Mouse (Mus musculus): Measurements from ENCODE around the gene Isyna1. TPM values are rescaled to one million over a fixed set of nuclear protein-coding genes. Genes with fewer than 3 reads are reported as not detected.

The Isyna1 gene
- polyA plus RNA-seq, 1 experiment from 2014 or later, result 86.0 TPM

DNA sequence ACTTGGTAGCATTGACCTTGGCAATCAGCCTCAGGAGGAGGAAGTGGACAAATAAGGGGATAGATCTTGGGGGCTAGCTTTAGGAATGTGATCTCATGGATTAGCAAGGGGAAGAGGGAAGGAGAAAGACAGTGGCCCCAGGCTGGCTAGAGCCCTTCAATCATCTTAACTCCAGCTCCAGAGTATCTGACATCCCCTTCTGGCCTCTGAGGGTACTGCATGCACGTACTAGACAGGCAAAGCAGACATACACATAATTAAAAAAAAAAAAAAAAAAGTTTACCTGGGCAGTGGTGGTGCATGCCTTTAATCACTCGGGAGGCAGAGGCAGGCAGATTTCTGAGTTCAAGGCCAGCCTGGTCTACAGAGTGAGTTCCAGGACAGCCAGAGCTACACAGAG, 49.9 kb downstream of the Isyna1 start:
- 72% methylated on average over 2 of the region's 2 CpGs for WGBS (ENCODE audit: insufficient replicate concordance)
- Histone ChIP-seq H3K9ac (ENCODE audit: low read depth, low read length) (no peak overlapping the region), H3K27ac (ENCODE audit: low read depth, low read length) (no peak overlapping the region), H3K4me3 (ENCODE audit: low read depth, low read length) (no peak overlapping the region), H3K4me2 (no peak overlapping the region), H3K27me3 (ENCODE audit: control insufficient read depth, insufficient read depth, low read length) (no peaks in the 10 kb centered on the region), H3K9me3 (replicated peaks; ENCODE audit: control insufficient read depth, low read length) (no peaks in the 10 kb centered on the region), H3K4me1 (ENCODE audit: control insufficient read depth, insufficient read depth, low read length) (peaks cover 34% of the 10 kb centered on the region), H3K36me3 (ENCODE audit: control insufficient read depth, insufficient read depth, low read length) (no peaks in the 10 kb centered on the region)
- ATAC-seq (replicated peaks; ENCODE audit: insufficient number of reproducible peaks, low FRiP score, low TSS enrichment), result no peak

DNA sequence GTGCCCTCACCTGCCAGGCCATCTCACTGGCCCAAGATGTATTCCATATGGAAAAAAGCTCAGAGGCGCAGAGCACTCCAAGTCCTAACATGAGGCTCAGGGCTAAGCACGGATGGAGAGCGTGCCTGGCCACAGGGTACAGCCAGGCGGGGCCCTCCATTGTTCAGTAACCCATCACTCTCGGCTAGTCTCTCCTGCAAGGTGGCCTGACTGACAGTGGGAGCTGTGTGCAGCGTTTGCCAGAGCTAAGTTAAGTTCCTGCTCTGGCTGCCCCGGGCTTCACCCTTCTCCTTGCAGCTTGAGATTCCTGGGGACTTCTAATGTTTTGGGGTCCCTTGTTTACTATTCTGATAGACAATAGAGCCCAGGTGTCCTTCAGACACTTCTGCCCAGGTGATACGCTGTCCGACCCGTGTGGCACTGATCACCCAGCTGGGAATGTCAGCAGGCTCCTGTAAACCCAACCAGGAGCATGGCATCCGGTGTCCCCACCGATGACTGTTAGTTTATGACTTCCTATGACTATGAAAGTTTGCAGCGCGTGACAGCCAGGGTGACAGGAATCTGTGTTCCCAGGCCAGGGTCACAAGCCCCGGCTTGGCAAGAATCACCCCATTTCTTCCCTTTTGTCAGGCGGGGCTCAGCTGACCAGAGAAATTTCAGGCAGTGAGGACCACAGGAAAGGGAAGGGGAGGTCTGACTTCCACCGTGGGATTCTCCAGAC, 51.5 kb downstream of the Isyna1 start:
- H3K4me3 ChIP-seq (ENCODE audit: low read depth, low read length), result no peak overlapping the region
- H3K27ac ChIP-seq (ENCODE audit: low read depth, low read length), result no peak overlapping the region
- no peaks in the 10 kb centered on the region for H3K27me3 ChIP-seq (ENCODE audit: control insufficient read depth, insufficient read depth, low read length)
- no peaks in the 10 kb centered on the region for H3K9me3 ChIP-seq (replicated peaks; ENCODE audit: control insufficient read depth, low read length)
- no peak overlapping the region for H3K4me2 ChIP-seq
- H3K4me1 ChIP-seq (ENCODE audit: control insufficient read depth, insufficient read depth, low read length), result peaks cover 41% of the 10 kb centered on the region
- no peaks in the 10 kb centered on the region for H3K36me3 ChIP-seq (ENCODE audit: control insufficient read depth, insufficient read depth, low read length)
- ATAC-seq (replicated peaks; ENCODE audit: insufficient number of reproducible peaks, low FRiP score, low TSS enrichment), result no peak
- WGBS (ENCODE audit: insufficient replicate concordance), result 64% methylated on average over 17 of the region's 17 CpGs
- peak overlapping the region; percentile 24; the same call in 1 of the 2 replicates for H3K9ac ChIP-seq (ENCODE audit: low read depth, low read length)

DNA sequence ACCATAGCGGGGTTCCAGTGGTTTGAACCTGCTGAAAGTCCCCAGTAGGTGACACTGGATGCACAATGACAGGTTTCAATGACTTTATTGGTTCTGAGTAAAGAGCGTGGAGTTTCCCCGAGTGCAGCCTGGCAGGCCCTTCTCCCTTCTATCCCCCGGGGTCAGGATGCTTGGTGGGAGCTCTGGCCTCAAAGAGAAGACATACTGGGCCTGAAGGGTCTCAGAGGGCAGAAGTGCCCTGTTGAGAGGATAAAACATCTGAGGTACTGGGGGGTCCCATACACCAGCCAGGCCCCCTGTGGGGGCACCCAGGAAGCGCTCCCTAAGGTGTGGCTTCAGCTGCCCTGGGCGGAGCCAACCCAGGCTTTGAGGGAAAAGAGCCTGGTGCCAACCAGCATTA, 52.2 kb downstream of the Isyna1 start:
- H3K27ac ChIP-seq (ENCODE audit: low read depth, low read length), result no peak overlapping the region
- H3K4me1 ChIP-seq (ENCODE audit: control insufficient read depth, insufficient read depth, low read length), result peaks cover 41% of the 10 kb centered on the region
- ATAC-seq (replicated peaks; ENCODE audit: insufficient number of reproducible peaks, low FRiP score, low TSS enrichment), result no peak
- H3K36me3 ChIP-seq (ENCODE audit: control insufficient read depth, insufficient read depth, low read length), result peaks cover 2% of the 10 kb centered on the region; the same call in 1 of the 2 replicates
- WGBS (ENCODE audit: insufficient replicate concordance), result 67% methylated on average over 6 of the region's 6 CpGs
- no peak overlapping the region for H3K4me3 ChIP-seq (ENCODE audit: low read depth, low read length)
- H3K27me3 ChIP-seq (ENCODE audit: control insufficient read depth, insufficient read depth, low read length), result no peaks in the 10 kb centered on the region
- no peak overlapping the region for H3K9ac ChIP-seq (ENCODE audit: low read depth, low read length)
- H3K9me3 ChIP-seq (replicated peaks; ENCODE audit: control insufficient read depth, low read length), result no peaks in the 10 kb centered on the region
- no peak overlapping the region for H3K4me2 ChIP-seq

DNA sequence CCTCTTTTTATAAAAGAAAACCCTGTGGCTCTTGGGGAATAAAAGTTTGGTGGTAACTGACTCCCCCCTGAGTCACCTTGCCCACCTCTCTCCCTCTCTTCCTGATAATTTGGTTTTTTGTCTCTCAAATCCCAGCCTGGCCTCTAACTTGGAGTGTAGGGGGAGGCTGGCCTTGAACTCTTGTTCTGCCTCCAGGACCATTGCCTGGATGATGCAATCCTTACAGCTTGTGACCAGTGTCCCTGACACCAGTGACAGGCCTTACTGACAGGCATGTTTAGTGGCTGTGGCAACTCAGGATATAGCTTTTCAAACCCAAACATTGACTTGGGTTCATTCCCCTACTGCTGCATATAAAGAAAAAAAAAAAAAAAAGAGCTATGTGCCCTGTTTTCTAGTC, 52.6 kb downstream of the Isyna1 start:
- Histone ChIP-seq H3K27me3 (ENCODE audit: control insufficient read depth, insufficient read depth, low read length) (no peaks in the 10 kb centered on the region), H3K4me3 (ENCODE audit: low read depth, low read length) (no peak overlapping the region), H3K36me3 (ENCODE audit: control insufficient read depth, insufficient read depth, low read length) (peaks cover 2% of the 10 kb centered on the region; the same call in 1 of the 2 replicates), H3K4me1 (ENCODE audit: control insufficient read depth, insufficient read depth, low read length) (peaks cover 41% of the 10 kb centered on the region), H3K4me2 (no peak overlapping the region), H3K9ac (ENCODE audit: low read depth, low read length) (no peak overlapping the region), H3K27ac (ENCODE audit: low read depth, low read length) (peak overlapping the region; percentile 73), H3K9me3 (replicated peaks; ENCODE audit: control insufficient read depth, low read length) (no peaks in the 10 kb centered on the region)
- no peak for ATAC-seq (replicated peaks; ENCODE audit: insufficient number of reproducible peaks, low FRiP score, low TSS enrichment)

Other genes with a start within 250 kb of the Isyna1 start
- gene Upf1, start 241.1 kb upstream of the Isyna1 start, polyA plus RNA-seq (2014; fragmentation: Nextera tagmentation; extraction: Ambion mirVana), result 14.0 and 17.2 TPM in 2 replicates
- 1.1 and 2.2 TPM in 2 replicates for gene Comp, start 220.8 kb upstream of the Isyna1 start, polyA plus RNA-seq (2014; fragmentation: Nextera tagmentation; extraction: Ambion mirVana)
- gene Crtc1, start 154.8 kb upstream of the Isyna1 start, polyA plus RNA-seq (2014; fragmentation: Nextera tagmentation; extraction: Ambion mirVana), result 11.6 and 13.5 TPM in 2 replicates
- 9.2 and 10.1 TPM in 2 replicates for gene Klhl26, start 117.4 kb upstream of the Isyna1 start, polyA plus RNA-seq (2014; fragmentation: Nextera tagmentation; extraction: Ambion mirVana)
- 0.44 and 0.86 TPM in 2 replicates for gene Tmem59l, start 107.0 kb upstream of the Isyna1 start, polyA plus RNA-seq (2014; fragmentation: Nextera tagmentation; extraction: Ambion mirVana)
- gene Crlf1, start 101.2 kb upstream of the Isyna1 start, polyA plus RNA-seq (2014; fragmentation: Nextera tagmentation; extraction: Ambion mirVana), result 0.80 and 3.8 TPM in 2 replicates
- 109 and 124 TPM in 2 replicates for gene Rex1bd, start 87.6 kb upstream of the Isyna1 start, polyA plus RNA-seq (2014; fragmentation: Nextera tagmentation; extraction: Ambion mirVana)
- 798 and 827 TPM in 2 replicates for gene Uba52, start 83.6 kb upstream of the Isyna1 start, polyA plus RNA-seq (2014; fragmentation: Nextera tagmentation; extraction: Ambion mirVana)
- 202 and 212 TPM in 2 replicates for gene Fkbp8, start 66.6 kb upstream of the Isyna1 start, polyA plus RNA-seq (2014; fragmentation: Nextera tagmentation; extraction: Ambion mirVana)
- gene Kxd1, start 66.4 kb upstream of the Isyna1 start, polyA plus RNA-seq (2014; fragmentation: Nextera tagmentation; extraction: Ambion mirVana), result 67.3 and 68.1 TPM in 2 replicates
- 14.1 and 14.7 TPM in 2 replicates for gene Ell, start 54.9 kb upstream of the Isyna1 start, polyA plus RNA-seq (2014; fragmentation: Nextera tagmentation; extraction: Ambion mirVana)
- 72.5 and 78.9 TPM in 2 replicates for gene Ssbp4, start 14.5 kb downstream of the Isyna1 start, polyA plus RNA-seq (2014; fragmentation: Nextera tagmentation; extraction: Ambion mirVana)
- 0.19 and 0.59 TPM in 2 replicates for gene Lrrc25, start 21.8 kb downstream of the Isyna1 start, polyA plus RNA-seq (2014; fragmentation: Nextera tagmentation; extraction: Ambion mirVana)
- 0.26 and 0.37 TPM in 2 replicates for gene Gdf15, start 38.1 kb downstream of the Isyna1 start, polyA plus RNA-seq (2014; fragmentation: Nextera tagmentation; extraction: Ambion mirVana)
- 38.9 and 41.6 TPM in 2 replicates for gene Pgpep1, start 66.0 kb downstream of the Isyna1 start, polyA plus RNA-seq (2014; fragmentation: Nextera tagmentation; extraction: Ambion mirVana)
- 296 and 308 TPM in 2 replicates for gene Lsm4, start 78.9 kb downstream of the Isyna1 start, polyA plus RNA-seq (2014; fragmentation: Nextera tagmentation; extraction: Ambion mirVana)
- 97.8 and 102 TPM in 2 replicates for gene Jund, start 104.6 kb downstream of the Isyna1 start, polyA plus RNA-seq (2014; fragmentation: Nextera tagmentation; extraction: Ambion mirVana)
- not detected in 2 replicates for gene Iqcn, start 109.1 kb downstream of the Isyna1 start, polyA plus RNA-seq (2014; fragmentation: Nextera tagmentation; extraction: Ambion mirVana)
- gene Gm3336, start 124.2 kb downstream of the Isyna1 start, polyA plus RNA-seq (2014; fragmentation: Nextera tagmentation; extraction: Ambion mirVana), result not detected in 2 replicates
- not detected in 2 replicates for gene Pde4c, start 129.3 kb downstream of the Isyna1 start, polyA plus RNA-seq (2014; fragmentation: Nextera tagmentation; extraction: Ambion mirVana)
- 16.2 and 21.3 TPM in 2 replicates for gene Rab3a, start 160.3 kb downstream of the Isyna1 start, polyA plus RNA-seq (2014; fragmentation: Nextera tagmentation; extraction: Ambion mirVana)
- gene Mpv17l2, start 166.6 kb downstream of the Isyna1 start, polyA plus RNA-seq (2014; fragmentation: Nextera tagmentation; extraction: Ambion mirVana), result 42.5 and 42.6 TPM in 2 replicates
- 21.5 and 23.1 TPM in 2 replicates for gene Pik3r2, start 182.3 kb downstream of the Isyna1 start, polyA plus RNA-seq (2014; fragmentation: Nextera tagmentation; extraction: Ambion mirVana)
- gene Mast3, start 210.7 kb downstream of the Isyna1 start, polyA plus RNA-seq (2014; fragmentation: Nextera tagmentation; extraction: Ambion mirVana), result 7.8 and 8.5 TPM in 2 replicates
- 0.07 TPM in 1 of 2 replicates, not detected in the other for gene Il12rb1, start 214.1 kb downstream of the Isyna1 start, polyA plus RNA-seq (2014; fragmentation: Nextera tagmentation; extraction: Ambion mirVana)
- 2.4 and 3.2 TPM in 2 replicates for gene Arrdc2, start 245.3 kb downstream of the Isyna1 start, polyA plus RNA-seq (2014; fragmentation: Nextera tagmentation; extraction: Ambion mirVana)